Mouse (Mus musculus): ENCODE results near the gene Rhobtb3.

- TF ChIP-seq GATA1 (IDR thresholded peaks at IDR 0.05; ENCODE audit: low read length) (no peak), TAL1 (IDR thresholded peaks at IDR 0.05; ENCODE audit: low read length) (no peak)
These were observed 30.8 kb upstream of the Rhobtb3 start for GRCm38 (mm10) chr13:75974481-75974880.

Measured in erythroblast, embryonic 14.5 days (primary cell).